Mouse (Mus musculus) cortical plate, adult 2 months (tissue): ENCODE measurements at regions not wholly inside any gene's neighbourhood (a gene's known extent, or its start where the extent isn't known, plus 50 kb on each side); places are given as distances from the start of the nearest gene placed in this dataset.

Experiments used
- CTCF ChIP-seq: fragments of 200-500 bp; IDR thresholded peaks from 2 replicates; pipeline ENCODE4 v1.5.1; 2011; ENCODE audit warnings: mild to moderate bottlenecking, control low read depth, low read length; ENCODE audit not compliant: insufficient read depth; ENCODE audit errors: extremely low read depth
- POLR2A ChIP-seq: fragments of 200-500 bp; IDR thresholded peaks from 2 replicates; pipeline ENCODE4 v1.6.1; 2011; ENCODE audit warnings: mild to moderate bottlenecking, low read length, control low read depth; ENCODE audit not compliant: insufficient read depth; ENCODE audit errors: extremely low read depth

- no peak for TF ChIP-seq CTCF
- TF ChIP-seq POLR2A, result no peak
Observed at GRCm38 (mm10) chr15:59232290-59232689, 343.2 kb downstream of the Gm49356 start.
